Mouse (Mus musculus) kidney, embryonic 16.5 days (tissue): ENCODE measurements around the gene Olfr221. TPM values are rescaled to one million over a fixed set of nuclear protein-coding genes. Genes with fewer than 3 reads are reported as not detected.

Experiments
- ATAC-seq: fragments of 200-750 bp; cut with Nextera tagmentation; 2 replicates; pipeline ENCODE4 v1.8.0; 2017; ENCODE audit warnings: moderate TSS enrichment; ENCODE audit not compliant: low FRiP score, low TSS enrichment
- H3K27ac ChIP-seq: fragments of 300-500 bp; sonication (generic); 2 replicates; pipeline ENCODE4 v1.5.1; 2014; ENCODE audit warnings: low read length
- H3K27me3 ChIP-seq: fragments of 300-500 bp; sonication (generic); 2 replicates; pipeline ENCODE4 v1.6.1; 2014; ENCODE audit warnings: low read length, control low read depth, mixed read lengths; ENCODE audit not compliant: insufficient read depth
- H3K36me3 ChIP-seq: fragments of 300-500 bp; sonication (generic); 2 replicates; pipeline ENCODE4 v1.6.1; 2014; ENCODE audit warnings: low read length, control low read depth, mixed read lengths; ENCODE audit not compliant: insufficient read depth
- H3K4me1 ChIP-seq: fragments of 300-500 bp; sonication (generic); 2 replicates; pipeline ENCODE4 v1.6.1; 2014; ENCODE audit warnings: low read length, control low read depth, mixed read lengths; ENCODE audit not compliant: insufficient read depth
- H3K4me2 ChIP-seq: fragments of 300-500 bp; sonication (generic); replicated peaks from 2 replicates; pipeline ENCODE4 v1.6.1; 2014; ENCODE audit warnings: low read depth, low read length
- H3K4me3 ChIP-seq: fragments of 300-500 bp; sonication (generic); 2 replicates; pipeline ENCODE4 v1.5.1; 2014; ENCODE audit warnings: mild to moderate bottlenecking, low read length
- H3K9ac ChIP-seq: fragments of 300-500 bp; sonication (generic); replicated peaks from 2 replicates; pipeline ENCODE4 v1.6.1; 2014; ENCODE audit warnings: low read length
- H3K9me3 ChIP-seq: fragments of 300-500 bp; sonication (generic); 2 replicates; pipeline ENCODE4 v1.6.1; 2016; ENCODE audit warnings: low read length, control low read depth
- WGBS: fragments of 180-500 bp; shearing (Covaris S2); extraction: QIAGEN DNeasy Blood & Tissue Kit; methylation state at CpG from one replicate; pipeline ENCODE4 v1.1.7; 2014; 5-methylcytosine and 5-hydroxymethylcytosine counted together
- polyA plus RNA-seq: library from polyadenylated mRNA; unstranded; fragments of >200 nt; fragmentation: Nextera tagmentation; extraction: Ambion mirVana; gene quantifications from 2 replicates; pipeline ENCODE4 v1.2.1, GENCODE M21; 2015

Olfr221 gene
- polyA plus RNA-seq, 1 experiment from 2014 or later: not detected

- Histone ChIP-seq H3K4me2 (peak overlapping the region; percentile 29), H3K4me3 (peak overlapping the region; percentile 10; the same call in 1 of the 2 replicates)
- ATAC-seq: peak; percentile 50
Observed at GRCm38 (mm10) chr14:52008321-52009203, 33.7 kb downstream of the Olfr221 start.

DNA sequence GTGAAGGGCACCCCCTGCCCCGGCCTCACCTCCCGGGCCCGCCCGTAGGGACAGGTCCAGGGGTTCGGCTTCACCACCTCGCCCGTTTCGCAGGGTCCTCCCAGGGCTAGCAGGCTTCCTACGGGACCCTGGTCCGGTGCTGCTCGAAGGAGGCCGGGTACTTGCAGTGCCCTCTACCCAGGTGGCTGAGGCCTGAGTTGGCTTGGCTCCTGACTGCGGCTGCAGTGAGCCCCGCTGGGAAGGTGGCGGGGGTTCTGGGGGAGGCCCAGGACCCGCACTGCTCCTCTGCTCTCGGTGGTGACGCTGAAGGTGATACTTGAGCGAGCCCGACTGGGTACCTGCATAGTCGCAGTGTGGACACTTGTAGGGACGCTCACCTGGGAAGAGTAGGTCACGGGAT is 35.5 kb downstream of the Olfr221 start:
- Histone ChIP-seq H3K9ac (no peak overlapping the region), H3K27ac (no peak overlapping the region), H3K4me1 (peaks cover 41% of the 10 kb centered on the region), H3K9me3 (no peaks in the 10 kb centered on the region), H3K4me3 (no peak overlapping the region), H3K4me2 (no peak overlapping the region), H3K27me3 (no peaks in the 10 kb centered on the region), H3K36me3 (peaks cover 64% of the 10 kb centered on the region)
- no peak for ATAC-seq
- WGBS: 93% methylated on average over 23 of the region's 23 CpGs

More at GRCm38 (mm10) chr14:52008321-52009203, 33.7 kb downstream of the Olfr221 start:
- Histone ChIP-seq H3K9ac (no peak overlapping the region), H3K36me3 (peaks cover 47% of the 10 kb centered on the region), H3K4me1 (peaks cover 55% of the 10 kb centered on the region), H3K27ac (0 out of 2 replicates have a peak overlapping the region, but pooled peaks have one; percentile 17), H3K9me3 (no peaks in the 10 kb centered on the region), H3K27me3 (no peaks in the 10 kb centered on the region)
- WGBS: 53% methylated on average over 38 of the region's 38 CpGs

- Histone ChIP-seq H3K27ac (no peak overlapping the region), H3K4me1 (peaks cover 36% of the 10 kb centered on the region), H3K4me2 (no peak overlapping the region), H3K27me3 (no peaks in the 10 kb centered on the region), H3K9ac (no peak overlapping the region), H3K36me3 (peaks cover 68% of the 10 kb centered on the region), H3K9me3 (no peaks in the 10 kb centered on the region), H3K4me3 (no peak overlapping the region)
- 80% methylated on average over 8 of the region's 8 CpGs for WGBS
- ATAC-seq: no peak
Observed at GRCm38 (mm10) chr14:52006241-52006640, 36.0 kb downstream of the Olfr221 start.

- Histone ChIP-seq H3K4me2 (no peak overlapping the region), H3K27ac (0 out of 2 replicates have a peak overlapping the region, but pooled peaks have one; percentile 26), H3K9me3 (no peaks in the 10 kb centered on the region), H3K36me3 (peaks cover 72% of the 10 kb centered on the region), H3K9ac (no peak overlapping the region), H3K4me1 (peaks cover 30% of the 10 kb centered on the region), H3K4me3 (no peak overlapping the region), H3K27me3 (no peaks in the 10 kb centered on the region)
- WGBS: 72% methylated on average over 6 of the region's 6 CpGs
- ATAC-seq: no peak
Observed at GRCm38 (mm10) chr14:52005616-52006015, 36.6 kb downstream of the Olfr221 start.

- no peaks in the 10 kb centered on the region for H3K9me3 ChIP-seq
- H3K4me3 ChIP-seq: no peak overlapping the region
- H3K9ac ChIP-seq: no peak overlapping the region
- H3K36me3 ChIP-seq: peaks cover 77% of the 10 kb centered on the region
- H3K4me2 ChIP-seq: no peak overlapping the region
- H3K27me3 ChIP-seq: no peaks in the 10 kb centered on the region
- 67% methylated on average over 7 of the region's 7 CpGs for WGBS
- no peak for ATAC-seq
- H3K4me1 ChIP-seq: peaks cover 26% of the 10 kb centered on the region
- H3K27ac ChIP-seq: 0 out of 2 replicates have a peak overlapping the region, but pooled peaks have one; percentile 26
Observed at GRCm38 (mm10) chr14:52005141-52005540, 37.1 kb downstream of the Olfr221 start.

DNA sequence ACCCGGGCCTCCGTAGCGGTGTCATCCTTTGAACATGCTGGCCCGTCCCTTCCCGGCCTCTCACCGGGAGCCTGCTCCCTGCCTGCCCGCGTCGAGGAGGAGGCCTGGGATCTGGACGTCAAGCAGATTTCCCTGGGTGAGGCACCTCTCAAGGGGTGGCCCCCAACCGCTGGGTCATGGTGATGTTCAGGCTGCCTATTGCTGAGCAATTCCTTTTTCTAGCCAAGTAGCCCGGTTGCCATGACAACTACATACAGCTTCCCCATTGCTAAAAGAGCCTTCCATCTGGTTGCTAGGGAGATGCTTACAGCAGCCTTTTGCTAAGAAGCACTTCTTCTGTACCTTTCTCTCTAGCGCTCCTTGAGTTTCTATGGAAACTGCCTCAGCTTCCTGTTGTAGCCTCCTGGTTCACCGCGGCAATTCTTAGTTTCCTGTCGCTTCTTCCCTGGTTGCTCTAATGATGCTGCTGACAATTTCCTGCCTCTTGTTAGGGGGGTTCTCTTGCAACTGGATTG is 38.2 kb downstream of the Olfr221 start:
- H3K27ac ChIP-seq: no peak overlapping the region
- no peaks in the 10 kb centered on the region for H3K9me3 ChIP-seq
- H3K9ac ChIP-seq: no peak overlapping the region
- WGBS: 53% methylated on average over 16 of the region's 16 CpGs
- no peak for ATAC-seq
- peaks cover 81% of the 10 kb centered on the region for H3K36me3 ChIP-seq
- H3K4me3 ChIP-seq: no peak overlapping the region
- H3K27me3 ChIP-seq: no peaks in the 10 kb centered on the region
- H3K4me2 ChIP-seq: no peak overlapping the region
- peaks cover 15% of the 10 kb centered on the region for H3K4me1 ChIP-seq

DNA sequence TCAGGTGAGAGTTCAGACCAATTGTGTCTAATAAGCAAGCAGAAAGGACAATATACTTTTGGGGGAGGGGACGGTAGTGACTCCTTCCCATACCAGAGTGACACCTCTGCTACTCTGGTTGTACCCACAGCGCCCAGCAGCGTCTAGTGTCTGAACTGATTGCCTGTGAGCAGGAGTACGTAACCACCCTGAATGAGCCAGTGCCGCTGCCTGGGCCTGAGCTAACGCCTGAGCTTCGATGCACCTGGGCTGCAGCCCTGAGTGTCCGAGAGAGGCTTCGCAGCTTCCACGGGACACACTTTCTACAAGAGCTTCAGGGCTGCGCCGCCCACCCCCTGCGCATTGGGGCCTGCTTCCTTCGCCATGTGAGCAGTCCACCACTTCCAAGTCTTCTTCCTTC is 44.8 kb downstream of the Olfr221 start:
- Histone ChIP-seq H3K9me3 (no peaks in the 10 kb centered on the region), H3K36me3 (peaks cover 80% of the 10 kb centered on the region), H3K9ac (no peak overlapping the region), H3K27me3 (no peaks in the 10 kb centered on the region), H3K4me3 (no peak overlapping the region), H3K4me1 (no peaks in the 10 kb centered on the region), H3K27ac (no peak overlapping the region), H3K4me2 (no peak overlapping the region)
- no peak for ATAC-seq
- 95% methylated on average over 14 of the region's 14 CpGs for WGBS

GRCm38 (mm10) chr14:51996866-51997265 is 45.4 kb downstream of the Olfr221 start:
- H3K4me3 ChIP-seq: no peak overlapping the region
- peaks cover 80% of the 10 kb centered on the region for H3K36me3 ChIP-seq
- H3K4me2 ChIP-seq: no peak overlapping the region
- no peaks in the 10 kb centered on the region for H3K27me3 ChIP-seq
- no peak for ATAC-seq
- H3K9ac ChIP-seq: no peak overlapping the region
- no peaks in the 10 kb centered on the region for H3K9me3 ChIP-seq
- no peaks in the 10 kb centered on the region for H3K4me1 ChIP-seq
- H3K27ac ChIP-seq: no peak overlapping the region
- 76% methylated on average over 17 of the region's 17 CpGs for WGBS

DNA sequence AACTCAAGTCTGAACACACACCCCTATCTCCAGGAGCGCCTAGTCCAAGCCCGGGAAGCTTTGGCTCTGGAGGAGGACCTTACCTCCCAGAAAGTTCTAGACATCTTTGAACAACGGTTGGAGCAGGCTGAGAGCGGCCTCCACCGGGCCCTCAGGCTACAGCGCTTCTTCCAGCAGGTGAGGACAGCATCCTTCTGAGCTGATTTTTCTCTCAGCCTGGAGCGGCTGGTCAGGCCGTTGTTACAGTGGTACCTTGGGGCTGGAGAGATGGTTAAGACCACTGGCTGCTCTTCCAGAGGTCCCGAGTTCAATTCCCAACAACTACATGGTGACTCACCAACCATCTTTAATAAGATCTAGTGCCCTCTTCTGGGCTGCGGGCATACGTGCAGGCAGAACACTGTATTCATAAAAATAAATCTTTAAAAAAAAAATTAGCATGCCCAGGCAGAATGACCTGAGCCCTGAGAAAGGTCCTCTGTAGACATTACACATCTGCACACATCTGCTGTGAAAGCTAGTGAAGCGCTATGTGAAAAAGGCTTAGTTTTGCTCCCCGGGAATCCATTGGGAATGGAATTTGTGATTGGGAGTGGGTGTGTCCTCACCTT is 45.9 kb downstream of the Olfr221 start:
- H3K4me1 ChIP-seq: no peaks in the 10 kb centered on the region
- no peak overlapping the region for H3K27ac ChIP-seq
- 89% methylated on average over 13 of the region's 13 CpGs for WGBS
- H3K4me2 ChIP-seq: no peak overlapping the region
- no peak for ATAC-seq
- no peaks in the 10 kb centered on the region for H3K9me3 ChIP-seq
- peaks cover 82% of the 10 kb centered on the region for H3K36me3 ChIP-seq
- no peak overlapping the region for H3K4me3 ChIP-seq
- H3K9ac ChIP-seq: no peak overlapping the region
- H3K27me3 ChIP-seq: no peaks in the 10 kb centered on the region
